Mouse (Mus musculus): ENCODE results near the gene Ccdc142.

- TF ChIP-seq CTCF (conservative IDR thresholded peaks at IDR 0.05; ENCODE audit: low read length) (no peak), POU5F1 (IDR thresholded peaks at IDR 0.05; ENCODE audit: borderline replicate concordance, low read length) (no peak)
Measured at GRCm38 (mm10) chr6:83053136-83053960, 48.1 kb upstream of the Ccdc142 start.

Data from E14TG2a.4 (cell line).